In genomic region chr1:35348294-35348693, GRCm38 (mm10) we compare ENCODE assay signal across 16 mouse cellular contexts.
DNase-seq lines count a peak whose midpoint lies in the region.
"Had no signal": no experiment of that assay in that cellular context is flagged by ENCODE, and none has a peak within 500 bp of the region (broad histone marks: within the 10 kb centered on the region; RNA-seq: fewer than 3 reads in every experiment).

No protein-coding gene starts in this region.

- DNase-seq in cerebellum, postnatal 10 days = peak; percentile 28 to 31
- DNase-seq in cerebellum, adult 9-10 months = no peak
- DNase-seq in Muller cell, postnatal 12 days (ENCODE audit: inconsistent ontology term) = peak; percentile 56
- peak; percentile 37 for DNase-seq in kidney, adult 9 months
- DNase-seq in kidney, postnatal 14 days = peak; percentile 52
- DNase-seq in adrenal gland, postnatal 10 days = no peak
- no peak for DNase-seq in heart, postnatal 10 days
- DNase-seq in natural killer cell, adult 2 months (ENCODE audit: low spot score in 2 of 2) = no peak
- DNase-seq: adrenal gland, postnatal 14 days; cerebellum, adult 11-12 months; embryo, embryonic 11 days; gastrocnemius, adult 2 months; liver, postnatal 0 days; lung, postnatal 36 days; right cerebral cortex, postnatal 25 days; thymus, postnatal 14 days had no signal

- intact Hi-C loops in heart, postnatal 10 days (cut with DNase I) = no loop called here

Comparison
In these comparisons a context has a peak if more than half of its experiments do, and no peak if none do; other contexts are left out.
1. DNase-seq: peak in cerebellum, postnatal 10 days (2 of 2), Muller cell, postnatal 12 days (single experiment), kidney, adult 9 months (single experiment) and kidney, postnatal 14 days (single experiment); none in cerebellum, adult 9-10 months (single experiment), adrenal gland, postnatal 10 days (single experiment), heart, postnatal 10 days (0 of 2) and natural killer cell, adult 2 months (0 of 2).